In the genomic region with DNA sequence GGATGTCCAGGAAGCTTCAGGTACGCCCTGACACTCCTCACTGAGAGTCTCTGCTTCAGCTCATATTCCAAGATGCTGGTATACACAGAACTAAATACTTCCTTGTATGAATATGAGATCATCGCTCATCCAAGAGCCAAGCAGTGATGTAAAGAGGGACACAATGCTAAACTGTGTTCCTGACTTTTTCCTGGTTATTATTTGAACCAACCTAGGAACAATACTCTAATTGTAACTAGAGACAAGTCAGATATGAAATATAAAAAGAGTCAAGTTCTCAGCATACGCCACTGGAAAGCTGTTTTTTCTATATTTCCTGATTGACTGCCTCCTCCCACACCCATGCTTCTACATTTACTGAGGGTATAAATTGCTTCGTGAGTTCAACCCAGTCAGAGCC, we compare ENCODE assay signal across 26 mouse cellular contexts. TPM values are rescaled to one million over a fixed set of nuclear protein-coding genes. Genes with fewer than 3 reads are reported as not detected.
A peak's percentile ranks its signal among the peaks of the same experiment; 100 is the strongest.
DNase-seq lines count a peak whose midpoint lies in the region; ATAC-seq and TF ChIP-seq lines count a peak whose summit lies in the region.
"Had no signal": no experiment of that assay in that cellular context is flagged by ENCODE, and none has a peak within 500 bp of the region (broad histone marks: within the 10 kb centered on the region; RNA-seq: fewer than 3 reads in every experiment).

A gene (plus strand): TSS at position 301 of the 400 bp plus-strand sequence.

- ATAC-seq in embryonic facial prominence, embryonic 15.5 days (ENCODE audit: insufficient number of reproducible peaks, low FRiP score, low TSS enrichment, low read depth): no peak
- ATAC-seq: forebrain, embryonic 14.5 days; forebrain, embryonic 16.5 days had no signal

- H3K27ac ChIP-seq in left cerebral cortex, adult 2 months: no peak within 1 kb of the TSS
- no peak within 1 kb of the TSS for H3K27ac ChIP-seq in embryonic facial prominence, embryonic 15.5 days (replicated peaks)
- H3K27ac ChIP-seq: embryonic facial prominence, embryonic 13.5 days; forebrain, embryonic 10.5 days; forebrain, embryonic 12.5 days had no signal

- intact Hi-C loops in left cerebral cortex, adult 2 months (cut with DNase I): no loop called here

- no peaks in the 10 kb centered on the region for H3K9me3 ChIP-seq in embryonic facial prominence, embryonic 15.5 days (replicated peaks)
- H3K9me3 ChIP-seq: embryonic facial prominence, embryonic 13.5 days; forebrain, embryonic 10.5 days; forebrain, embryonic 12.5 days had no signal

- DNase-seq in left cerebral cortex, adult 11 months (ENCODE audit: low spot score): peak; percentile 5
- DNase-seq in left cerebral cortex, adult 2 months (ENCODE audit: extremely low spot score in 1 of 2, low spot score in 2 of 2): no peak
- DNase-seq in thymus, postnatal 0 days (ENCODE audit: low spot score): no peak
- no peak for DNase-seq in thymus, postnatal 14 days
- DNase-seq in layer of hippocampus, postnatal 36 days: no peak
- no peak for DNase-seq in right cerebral cortex, postnatal 10 days (ENCODE audit: low spot score in 2 of 2)
- DNase-seq: adrenal gland, adult 2 months; adrenal gland, postnatal 10 days; adrenal gland, postnatal 25 days; cerebellum, adult 11-12 months; cerebellum, adult 2 months; cerebellum, adult 9-10 months; cerebellum, postnatal 10 days; cerebellum, postnatal 25 days had no signal

- H3K4me2 ChIP-seq in embryonic facial prominence, embryonic 15.5 days (replicated peaks): no peak within 1 kb of the TSS
- H3K4me2 ChIP-seq: embryonic facial prominence, embryonic 13.5 days; forebrain, embryonic 12.5 days had no signal

- no peaks in the 10 kb centered on the region for H3K4me1 ChIP-seq in embryonic facial prominence, embryonic 15.5 days
- H3K4me1 ChIP-seq: embryonic facial prominence, embryonic 13.5 days; forebrain, embryonic 10.5 days; forebrain, embryonic 12.5 days had no signal

- no peak for TF ChIP-seq CTCF in left cerebral cortex, adult 2 months (IDR thresholded peaks at IDR 0.05)

- no peak within 1 kb of the TSS for H3K9ac ChIP-seq in embryonic facial prominence, embryonic 15.5 days
- H3K9ac ChIP-seq: embryonic facial prominence, embryonic 13.5 days; forebrain, embryonic 12.5 days had no signal

- no peaks in the 10 kb centered on the region for H3K36me3 ChIP-seq in embryonic facial prominence, embryonic 15.5 days
- H3K36me3 ChIP-seq: embryonic facial prominence, embryonic 13.5 days; forebrain, embryonic 10.5 days; forebrain, embryonic 12.5 days had no signal

- H3K27me3 ChIP-seq in embryonic facial prominence, embryonic 15.5 days: no peaks in the 10 kb centered on the region
- H3K27me3 ChIP-seq: embryonic facial prominence, embryonic 13.5 days; forebrain, embryonic 12.5 days had no signal

- no peak within 1 kb of the TSS for H3K4me3 ChIP-seq in left cerebral cortex, adult 2 months
- H3K4me3 ChIP-seq in embryonic facial prominence, embryonic 15.5 days (replicated peaks): no peak within 1 kb of the TSS
- H3K4me3 ChIP-seq: embryonic facial prominence, embryonic 13.5 days; erythroblast, embryonic 14.5 days; forebrain, embryonic 10.5 days; forebrain, embryonic 12.5 days had no signal

- 70% methylated on average over 4 of the region's 4 CpGs for WGBS in embryonic facial prominence, embryonic 15.5 days

RNA-seq across cellular contexts. Expression of the gene that starts here (rescaled TPM):
- 1 to 10 TPM; 2.3 TPM for total RNA-seq in left cerebral cortex, adult 2 months (2021)
- polyA plus RNA-seq in thymus, postnatal 0 days (2015; fragmentation: Nextera tagmentation; extraction: Ambion mirVana): 48.5 and 54.9 TPM in 2 replicates
- polyA plus RNA-seq in embryonic facial prominence, embryonic 15.5 days (2015; fragmentation: Nextera tagmentation; extraction: Ambion mirVana): 16.8 and 42.7 TPM in 2 replicates
- total RNA-seq in layer of hippocampus, postnatal 36 days (2021): not detected
- total RNA-seq: adrenal gland, adult 2 months; adrenal gland, postnatal 10 days; adrenal gland, postnatal 25 days; adrenal gland, postnatal 4 days; ES-E14; MEL had no signal
- polyA plus RNA-seq: adrenal gland, adult 2 months; C2C12; embryonic facial prominence, embryonic 11.5 days; embryonic facial prominence, embryonic 13.5 days; erythroblast, embryonic 14.5 days; forebrain, embryonic 10.5 days; forebrain, embryonic 12.5 days; forebrain, embryonic 14.5 days; forebrain, embryonic 16.5 days had no signal
